Mouse (Mus musculus) stomach, embryonic 16.5 days (tissue): Measurements from ENCODE around the gene Slc7a8. TPM values are rescaled to one million over a fixed set of nuclear protein-coding genes. Genes with fewer than 3 reads are reported as not detected.

Experiments used
- ATAC-seq: fragments of 200-750 bp; cut with Nextera tagmentation; 2 replicates; pipeline ENCODE4 v1.8.0; 2017; ENCODE audit warnings: moderate number of reproducible peaks, moderate TSS enrichment; ENCODE audit not compliant: insufficient read depth, low FRiP score
- H3K27ac ChIP-seq: fragments of 300-500 bp; sonication (generic); 2 replicates; pipeline ENCODE4 v1.5.1; 2014; ENCODE audit warnings: low read length
- H3K27me3 ChIP-seq: fragments of 300-500 bp; sonication (generic); 2 replicates; pipeline ENCODE4 v1.6.1; 2014; ENCODE audit warnings: low read length, control low read depth, mixed read lengths; ENCODE audit not compliant: control insufficient read depth, insufficient read depth
- H3K36me3 ChIP-seq: fragments of 300-500 bp; sonication (generic); 2 replicates; pipeline ENCODE4 v1.6.1; 2014; ENCODE audit warnings: low read length; ENCODE audit not compliant: control insufficient read depth, insufficient read depth
- H3K4me1 ChIP-seq: fragments of 300-500 bp; sonication (generic); 2 replicates; pipeline ENCODE4 v1.6.1; 2014; ENCODE audit warnings: low read length, control low read depth, mixed read lengths; ENCODE audit not compliant: control insufficient read depth, insufficient read depth
- H3K4me2 ChIP-seq: fragments of 300-500 bp; sonication (generic); 2 replicates; pipeline ENCODE4 v1.6.1; 2014; ENCODE audit warnings: low read depth, low read length, mixed read lengths
- H3K4me3 ChIP-seq: fragments of 300-500 bp; sonication (generic); replicated peaks from 2 replicates; pipeline ENCODE4 v1.5.1; 2014; ENCODE audit warnings: mild to moderate bottlenecking, low read length
- H3K9ac ChIP-seq: fragments of 300-500 bp; sonication (generic); 2 replicates; pipeline ENCODE4 v1.6.1; 2014; ENCODE audit warnings: low read length
- H3K9me3 ChIP-seq: fragments of 300-500 bp; sonication (generic); replicated peaks from 2 replicates; pipeline ENCODE4 v1.6.1; 2016; ENCODE audit warnings: low read length, control low read depth; ENCODE audit not compliant: control insufficient read depth
- WGBS: fragments of 180-500 bp; shearing (Covaris S2); extraction: QIAGEN DNeasy Blood & Tissue Kit; methylation state at CpG from one replicate; pipeline ENCODE4 v1.1.7; 2014; 5-methylcytosine and 5-hydroxymethylcytosine counted together
- polyA plus RNA-seq: library from polyadenylated mRNA; unstranded; fragments of >200 nt; fragmentation: Nextera tagmentation; extraction: Ambion mirVana; gene quantifications from 2 replicates; pipeline ENCODE4 v1.2.1, GENCODE M21; 2015

The Slc7a8 gene
- polyA plus RNA-seq, 1 experiment from 2014 or later = 10.2 TPM

GRCm38 (mm10) chr14:54802428-54802827, 20.7 kb upstream of the Slc7a8 start:
- Histone ChIP-seq H3K9ac (no peak overlapping the region), H3K36me3 (no peaks in the 10 kb centered on the region), H3K4me2 (no peak overlapping the region), H3K4me3 (no peak overlapping the region), H3K9me3 (no peaks in the 10 kb centered on the region), H3K27me3 (no peaks in the 10 kb centered on the region), H3K27ac (no peak overlapping the region), H3K4me1 (no peaks in the 10 kb centered on the region)
- no peak for ATAC-seq
- 74% methylated on average over 4 of the region's 4 CpGs for WGBS

GRCm38 (mm10) chr14:54799686-54800085, 17.9 kb upstream of the Slc7a8 start:
- Histone ChIP-seq H3K4me3 (no peak overlapping the region), H3K4me2 (no peak overlapping the region), H3K27me3 (no peaks in the 10 kb centered on the region), H3K36me3 (no peaks in the 10 kb centered on the region), H3K9me3 (no peaks in the 10 kb centered on the region), H3K27ac (no peak overlapping the region), H3K9ac (no peak overlapping the region), H3K4me1 (no peaks in the 10 kb centered on the region)
- ATAC-seq = no peak
- WGBS = 49% methylated on average over 10 of the region's 10 CpGs

GRCm38 (mm10) chr14:54796760-54797159, 15.0 kb upstream of the Slc7a8 start:
- WGBS = 92% methylated on average over 15 of the region's 15 CpGs
- no peaks in the 10 kb centered on the region for H3K36me3 ChIP-seq
- no peak overlapping the region for H3K27ac ChIP-seq
- H3K4me1 ChIP-seq = no peaks in the 10 kb centered on the region
- H3K4me2 ChIP-seq = no peak overlapping the region
- H3K9ac ChIP-seq = no peak overlapping the region
- no peak for ATAC-seq
- no peaks in the 10 kb centered on the region for H3K9me3 ChIP-seq
- no peaks in the 10 kb centered on the region for H3K27me3 ChIP-seq
- no peak overlapping the region for H3K4me3 ChIP-seq

GRCm38 (mm10) chr14:54795901-54796300, 14.2 kb upstream of the Slc7a8 start:
- no peak overlapping the region for H3K9ac ChIP-seq
- H3K9me3 ChIP-seq = no peaks in the 10 kb centered on the region
- 71% methylated on average over 1 of the region's 1 CpGs for WGBS
- no peak overlapping the region for H3K4me2 ChIP-seq
- H3K36me3 ChIP-seq = no peaks in the 10 kb centered on the region
- ATAC-seq = no peak
- no peaks in the 10 kb centered on the region for H3K4me1 ChIP-seq
- no peak overlapping the region for H3K4me3 ChIP-seq
- no peak overlapping the region for H3K27ac ChIP-seq
- no peaks in the 10 kb centered on the region for H3K27me3 ChIP-seq

- WGBS = 68% methylated on average over 8 of the region's 8 CpGs
- ATAC-seq = no peak
Observed at GRCm38 (mm10) chr14:54793894-54794830, 12.4 kb upstream of the Slc7a8 start.

GRCm38 (mm10) chr14:54793351-54793750, 11.6 kb upstream of the Slc7a8 start:
- H3K9ac ChIP-seq = no peak overlapping the region

More at GRCm38 (mm10) chr14:54793894-54794830, 12.4 kb upstream of the Slc7a8 start:
- Histone ChIP-seq H3K4me2 (no peak overlapping the region), H3K27ac (no peak overlapping the region), H3K36me3 (no peaks in the 10 kb centered on the region), H3K4me1 (no peaks in the 10 kb centered on the region), H3K4me3 (no peak overlapping the region), H3K27me3 (no peaks in the 10 kb centered on the region), H3K9me3 (no peaks in the 10 kb centered on the region), H3K9ac (no peak overlapping the region)

GRCm38 (mm10) chr14:54792166-54792565, 10.4 kb upstream of the Slc7a8 start:
- 74% methylated on average over 6 of the region's 6 CpGs for WGBS
- H3K4me2 ChIP-seq = no peak overlapping the region
- ATAC-seq = no peak
- no peaks in the 10 kb centered on the region for H3K36me3 ChIP-seq
- no peaks in the 10 kb centered on the region for H3K27me3 ChIP-seq
- H3K27ac ChIP-seq = no peak overlapping the region
- no peak overlapping the region for H3K9ac ChIP-seq
- no peaks in the 10 kb centered on the region for H3K4me1 ChIP-seq
- H3K9me3 ChIP-seq = no peaks in the 10 kb centered on the region
- H3K4me3 ChIP-seq = no peak overlapping the region

More at GRCm38 (mm10) chr14:54793351-54793750, 11.6 kb upstream of the Slc7a8 start:
- no peak for ATAC-seq
- no peaks in the 10 kb centered on the region for H3K9me3 ChIP-seq
- no peak overlapping the region for H3K27ac ChIP-seq
- H3K4me3 ChIP-seq = no peak overlapping the region
- no peaks in the 10 kb centered on the region for H3K4me1 ChIP-seq
- WGBS = 47% methylated on average over 1 of the region's 1 CpGs
- no peak overlapping the region for H3K4me2 ChIP-seq
- H3K27me3 ChIP-seq = no peaks in the 10 kb centered on the region
- H3K36me3 ChIP-seq = no peaks in the 10 kb centered on the region

GRCm38 (mm10) chr14:54788231-54788630, 6.5 kb upstream of the Slc7a8 start:
- no peak for ATAC-seq
- WGBS = 92% methylated on average over 5 of the region's 5 CpGs

GRCm38 (mm10) chr14:54787226-54787625, 5.5 kb upstream of the Slc7a8 start:
- peaks cover 5% of the 10 kb centered on the region; the same call in 1 of the 2 replicates for H3K4me1 ChIP-seq
- H3K4me3 ChIP-seq = no peak overlapping the region
- H3K27ac ChIP-seq = no peak overlapping the region
- H3K9ac ChIP-seq = no peak overlapping the region
- WGBS = 51% methylated on average over 4 of the region's 4 CpGs
- H3K36me3 ChIP-seq = no peaks in the 10 kb centered on the region
- H3K9me3 ChIP-seq = no peaks in the 10 kb centered on the region
- H3K4me2 ChIP-seq = no peak overlapping the region
- no peak for ATAC-seq
- H3K27me3 ChIP-seq = no peaks in the 10 kb centered on the region

More at GRCm38 (mm10) chr14:54788231-54788630, 6.5 kb upstream of the Slc7a8 start:
- Histone ChIP-seq H3K9ac (no peak overlapping the region), H3K27me3 (no peaks in the 10 kb centered on the region), H3K4me3 (no peak overlapping the region), H3K9me3 (no peaks in the 10 kb centered on the region), H3K4me1 (peaks cover 5% of the 10 kb centered on the region; the same call in 1 of the 2 replicates), H3K4me2 (no peak overlapping the region), H3K36me3 (no peaks in the 10 kb centered on the region), H3K27ac (no peak overlapping the region)
